Mouse (Mus musculus) brain, embryonic 14.5 days (tissue): ENCODE results near the gene Olfr9.

Experiments
- CTCF ChIP-seq: fragments of 200-500 bp; IDR thresholded peaks from 2 replicates; pipeline ENCODE4 v1.5.1; 2012; ENCODE audit warnings: inconsistent platforms, mild to moderate bottlenecking, moderate library complexity, borderline replicate concordance; ENCODE audit not compliant: insufficient read depth, insufficient read length; ENCODE audit errors: extremely low read depth
- POLR2A ChIP-seq: fragments of 200-500 bp; IDR thresholded peaks from 2 replicates; pipeline ENCODE4 v1.6.1; 2012; ENCODE audit warnings: mild to moderate bottlenecking, inconsistent platforms, borderline replicate concordance; ENCODE audit not compliant: poor library complexity, insufficient read depth, insufficient read length, severe bottlenecking; ENCODE audit errors: extremely low read depth

GRCm38 (mm10) chr10:129026018-129026662 is 36.9 kb downstream of the Olfr9 start:
- TF ChIP-seq CTCF (peak; percentile 71), POLR2A (no peak)
